Mouse (Mus musculus): Measurements from ENCODE around the gene Ms4a6c. TPM values are rescaled to one million over a fixed set of nuclear protein-coding genes. Genes with fewer than 3 reads are reported as not detected.
"Not testable (repeated sequence)": the region's sequence is repeated elsewhere in the genome, so short reads cannot be mapped to it uniquely, and the experiment has no call there.

The Ms4a6c gene
- polyA plus RNA-seq, 1 experiment from 2014 or later: 1.0 TPM

GRCm38 (mm10) chr19:11516246-11516645 lies 47.1 kb downstream of the Ms4a6c start, which contains the start of gene Ms4a6b:
Ms4a6b (plus strand) TSS chr19:11516512.
- Histone ChIP-seq H3K4me1 (no peaks in the 10 kb centered on the region), H3K9me3 (replicated peaks) (no peaks in the 10 kb centered on the region), H3K4me2 (no peak within 1 kb of the TSS), H3K36me3 (ENCODE audit: poor library complexity, severe bottlenecking) (no peaks in the 10 kb centered on the region), H3K9ac (no peak within 1 kb of the TSS), H3K4me3 (no peak within 1 kb of the TSS), H3K27me3 (no peaks in the 10 kb centered on the region), H3K27ac (no peak within 1 kb of the TSS)
- ATAC-seq: no peak

- no peak overlapping the region for H3K4me3 ChIP-seq
- H3K4me1 ChIP-seq: no peaks in the 10 kb centered on the region
- no peaks in the 10 kb centered on the region for H3K9me3 ChIP-seq (replicated peaks)
- no peak for ATAC-seq
- H3K27ac ChIP-seq: no peak overlapping the region
- no peak overlapping the region for H3K4me2 ChIP-seq
- WGBS: 80% methylated on average over 4 of the region's 4 CpGs
- no peak overlapping the region for H3K9ac ChIP-seq
- H3K36me3 ChIP-seq (ENCODE audit: poor library complexity, severe bottlenecking): no peaks in the 10 kb centered on the region
- H3K27me3 ChIP-seq: no peaks in the 10 kb centered on the region
Measured at GRCm38 (mm10) chr19:11516845-11517244, 47.7 kb downstream of the Ms4a6c start.

- not testable (repeated sequence) for H3K4me2 ChIP-seq; H3K27me3 ChIP-seq; ATAC-seq; H3K4me1 ChIP-seq; H3K9me3 ChIP-seq (replicated peaks); H3K4me3 ChIP-seq; H3K27ac ChIP-seq; H3K36me3 ChIP-seq (ENCODE audit: poor library complexity, severe bottlenecking); H3K9ac ChIP-seq
- 71% methylated on average over 1 of the region's 1 CpGs for WGBS
Measured at GRCm38 (mm10) chr19:11517373-11517772, 48.2 kb downstream of the Ms4a6c start.

- not testable (repeated sequence) for H3K4me3 ChIP-seq; H3K36me3 ChIP-seq (ENCODE audit: poor library complexity, severe bottlenecking); H3K27ac ChIP-seq; H3K4me2 ChIP-seq; ATAC-seq; H3K9ac ChIP-seq; H3K4me1 ChIP-seq; H3K9me3 ChIP-seq (replicated peaks); H3K27me3 ChIP-seq
- WGBS: 90% methylated on average over 2 of the region's 2 CpGs
Measured at GRCm38 (mm10) chr19:11518356-11518755, 49.2 kb downstream of the Ms4a6c start.

- H3K27ac ChIP-seq: no peak overlapping the region
- 88% methylated on average over 3 of the region's 3 CpGs for WGBS
Measured at GRCm38 (mm10) chr19:11520146-11520545, 51.0 kb downstream of the Ms4a6c start.

More at GRCm38 (mm10) chr19:11520146-11520545, 51.0 kb downstream of the Ms4a6c start:
- H3K4me3 ChIP-seq: no peak overlapping the region
- H3K36me3 ChIP-seq (ENCODE audit: poor library complexity, severe bottlenecking): no peaks in the 10 kb centered on the region
- H3K9ac ChIP-seq: no peak overlapping the region
- H3K4me2 ChIP-seq: no peak overlapping the region
- no peaks in the 10 kb centered on the region for H3K9me3 ChIP-seq (replicated peaks)
- ATAC-seq: no peak
- no peaks in the 10 kb centered on the region for H3K4me1 ChIP-seq
- no peaks in the 10 kb centered on the region for H3K27me3 ChIP-seq

Other genes with a start within 250 kb of the Ms4a6c start
- gene Ms4a12, start 236.9 kb upstream of the Ms4a6c start, polyA plus RNA-seq (2015; fragmentation: Nextera tagmentation; extraction: Ambion mirVana): not detected in 2 replicates
- not detected in 2 replicates for gene Ms4a1, start 203.1 kb upstream of the Ms4a6c start, polyA plus RNA-seq (2015; fragmentation: Nextera tagmentation; extraction: Ambion mirVana)
- not detected in 2 replicates for gene Ms4a5, start 185.5 kb upstream of the Ms4a6c start, polyA plus RNA-seq (2015; fragmentation: Nextera tagmentation; extraction: Ambion mirVana)
- gene Ms4a14, start 154.9 kb upstream of the Ms4a6c start, polyA plus RNA-seq (2015; fragmentation: Nextera tagmentation; extraction: Ambion mirVana): not detected in 2 replicates
- 0.84 and 1.3 TPM in 2 replicates for gene Ms4a7, start 133.2 kb upstream of the Ms4a6c start, polyA plus RNA-seq (2015; fragmentation: Nextera tagmentation; extraction: Ambion mirVana)
- 0.54 and 0.65 TPM in 2 replicates for gene Ms4a4a, start 93.8 kb upstream of the Ms4a6c start, polyA plus RNA-seq (2015; fragmentation: Nextera tagmentation; extraction: Ambion mirVana)
- not detected in 2 replicates for gene Ms4a4c, start 64.6 kb upstream of the Ms4a6c start, polyA plus RNA-seq (2015; fragmentation: Nextera tagmentation; extraction: Ambion mirVana)
- gene Ms4a4b, start 25.8 kb upstream of the Ms4a6c start, polyA plus RNA-seq (2015; fragmentation: Nextera tagmentation; extraction: Ambion mirVana): not detected in 2 replicates
- not detected in 2 replicates for gene Gm8369, start 16.6 kb downstream of the Ms4a6c start, polyA plus RNA-seq (2015; fragmentation: Nextera tagmentation; extraction: Ambion mirVana)
- 1.5 TPM in 2 replicates for gene Ms4a6b, start 47.1 kb downstream of the Ms4a6c start, polyA plus RNA-seq (2015; fragmentation: Nextera tagmentation; extraction: Ambion mirVana)
- gene Ms4a4d, start 67.4 kb downstream of the Ms4a6c start, polyA plus RNA-seq (2015; fragmentation: Nextera tagmentation; extraction: Ambion mirVana): not detected in 2 replicates
- 0.73 and 1.0 TPM in 2 replicates for gene Ms4a6d, start 135.5 kb downstream of the Ms4a6c start, polyA plus RNA-seq (2015; fragmentation: Nextera tagmentation; extraction: Ambion mirVana)
- not detected in 2 replicates for gene Ms4a2, start 154.4 kb downstream of the Ms4a6c start, polyA plus RNA-seq (2015; fragmentation: Nextera tagmentation; extraction: Ambion mirVana)
- not detected in 2 replicates for gene Ms4a3, start 171.5 kb downstream of the Ms4a6c start, polyA plus RNA-seq (2015; fragmentation: Nextera tagmentation; extraction: Ambion mirVana)
- gene Oosp2, start 191.2 kb downstream of the Ms4a6c start, polyA plus RNA-seq (2015; fragmentation: Nextera tagmentation; extraction: Ambion mirVana): not detected in 2 replicates
- gene Oosp1, start 221.8 kb downstream of the Ms4a6c start, polyA plus RNA-seq (2015; fragmentation: Nextera tagmentation; extraction: Ambion mirVana): not detected in 2 replicates
- gene Oosp3, start 227.7 kb downstream of the Ms4a6c start, polyA plus RNA-seq (2015; fragmentation: Nextera tagmentation; extraction: Ambion mirVana): not detected in 2 replicates

All from forebrain, embryonic 13.5 days (tissue).